Comparison of ENCODE assay signal across 8 mouse cellular contexts in genomic region chr8:86578076-86578475, GRCm38 (mm10). TPM values are rescaled to one million over a fixed set of nuclear protein-coding genes. Genes with fewer than 3 reads are reported as not detected.
DNase-seq lines count a peak whose midpoint lies in the region; ATAC-seq lines count a peak whose summit lies in the region.

No protein-coding gene starts in this region.

- no peak for DNase-seq in forebrain, embryonic 11.5 days (ENCODE audit: low spot score)
- DNase-seq in NIH3T3 (ENCODE audit: low read depth): peak; percentile 44
- DNase-seq in heart, postnatal 25 days (ENCODE audit: low spot score): peak; percentile 14
- DNase-seq in left cerebral cortex, postnatal 14 days (ENCODE audit: low spot score in 2 of 2): peak; percentile 70 to 83
- DNase-seq in retina, embryonic 14.5 days (ENCODE audit: low spot score): no peak
- no peak for DNase-seq in thymus, postnatal 25 days

- peak; percentile 82 for ATAC-seq in forebrain, embryonic 13.5 days
- ATAC-seq in forebrain, embryonic 11.5 days (replicated peaks; ENCODE audit: low FRiP score): no peak
- ATAC-seq in embryonic facial prominence, embryonic 15.5 days (ENCODE audit: insufficient number of reproducible peaks, low FRiP score, low TSS enrichment, low read depth): no peak

- no peaks in the 10 kb centered on the region for H3K36me3 ChIP-seq in forebrain, embryonic 13.5 days (ENCODE audit: poor library complexity, severe bottlenecking)
- no peaks in the 10 kb centered on the region for H3K36me3 ChIP-seq in forebrain, embryonic 11.5 days (ENCODE audit: control insufficient read depth, insufficient read depth, low read length)
- H3K36me3 ChIP-seq in embryonic facial prominence, embryonic 15.5 days: no peaks in the 10 kb centered on the region

- H3K4me3 ChIP-seq in forebrain, embryonic 13.5 days: no peak overlapping the region
- H3K4me3 ChIP-seq in forebrain, embryonic 11.5 days (ENCODE audit: low read depth, low read length): no peak overlapping the region
- H3K4me3 ChIP-seq in embryonic facial prominence, embryonic 15.5 days (replicated peaks): no peak overlapping the region

- no peaks in the 10 kb centered on the region for H3K27me3 ChIP-seq in forebrain, embryonic 13.5 days
- H3K27me3 ChIP-seq in forebrain, embryonic 11.5 days (ENCODE audit: control insufficient read depth, insufficient read depth, low read length): no peaks in the 10 kb centered on the region
- H3K27me3 ChIP-seq in embryonic facial prominence, embryonic 15.5 days: no peaks in the 10 kb centered on the region

- WGBS in forebrain, embryonic 13.5 days: 67% methylated on average over 9 of the region's 9 CpGs
- WGBS in forebrain, embryonic 11.5 days: 71% methylated on average over 9 of the region's 9 CpGs
- WGBS in embryonic facial prominence, embryonic 15.5 days: 22% methylated on average over 9 of the region's 9 CpGs

- no peaks in the 10 kb centered on the region for H3K9me3 ChIP-seq in forebrain, embryonic 13.5 days (replicated peaks)
- H3K9me3 ChIP-seq in forebrain, embryonic 11.5 days (ENCODE audit: control insufficient read depth, low read length): no peaks in the 10 kb centered on the region
- no peaks in the 10 kb centered on the region for H3K9me3 ChIP-seq in embryonic facial prominence, embryonic 15.5 days (replicated peaks)

- H3K4me1 ChIP-seq in forebrain, embryonic 13.5 days: no peaks in the 10 kb centered on the region
- H3K4me1 ChIP-seq in forebrain, embryonic 11.5 days (replicated peaks; ENCODE audit: control insufficient read depth, insufficient read depth, low read length): no peaks in the 10 kb centered on the region
- peaks cover 10% of the 10 kb centered on the region for H3K4me1 ChIP-seq in embryonic facial prominence, embryonic 15.5 days

- intact Hi-C loops in heart, postnatal 25 days (cut with DNase I): no loop called here
- intact Hi-C loops in left cerebral cortex, postnatal 14 days (cut with DNase I): no loop called here

- H3K9ac ChIP-seq in forebrain, embryonic 13.5 days: no peak overlapping the region
- H3K9ac ChIP-seq in forebrain, embryonic 11.5 days (ENCODE audit: low read length): no peak overlapping the region
- H3K9ac ChIP-seq in embryonic facial prominence, embryonic 15.5 days: no peak overlapping the region

- no peak overlapping the region for H3K4me2 ChIP-seq in forebrain, embryonic 13.5 days
- no peak overlapping the region for H3K4me2 ChIP-seq in forebrain, embryonic 11.5 days (ENCODE audit: low read depth, low read length, severe bottlenecking)
- peak overlapping the region; percentile 10; the same call in 1 of the 2 replicates for H3K4me2 ChIP-seq in embryonic facial prominence, embryonic 15.5 days (replicated peaks)

- H3K27ac ChIP-seq in forebrain, embryonic 13.5 days: no peak overlapping the region
- H3K27ac ChIP-seq in forebrain, embryonic 11.5 days (ENCODE audit: low read depth, low read length): no peak overlapping the region
- H3K27ac ChIP-seq in embryonic facial prominence, embryonic 15.5 days (replicated peaks): no peak overlapping the region

RNA-seq across cellular contexts. Expression of gene Abcc12, which starts 2.4 kb away (rescaled TPM):
- 0.15 and 0.24 TPM in 2 replicates for polyA plus RNA-seq in forebrain, embryonic 13.5 days (2015; fragmentation: Nextera tagmentation; extraction: Ambion mirVana)
- polyA plus RNA-seq in forebrain, embryonic 11.5 days (2014; fragmentation: Nextera tagmentation; extraction: Ambion mirVana): 0.11 TPM in 2 replicates
- 0.41 and 0.51 TPM in 2 replicates for polyA plus RNA-seq in embryonic facial prominence, embryonic 15.5 days (2015; fragmentation: Nextera tagmentation; extraction: Ambion mirVana)
- total RNA-seq in heart, postnatal 25 days (2021): not detected
- total RNA-seq in left cerebral cortex, postnatal 14 days (2021): under 1 TPM; 0.13 to 0.34 TPM

RNA-seq across cellular contexts. Expression of gene Lonp2, which starts 45.8 kb away (rescaled TPM):
- 73.4 and 74.2 TPM in 2 replicates for polyA plus RNA-seq in forebrain, embryonic 13.5 days (2015; fragmentation: Nextera tagmentation; extraction: Ambion mirVana)
- polyA plus RNA-seq in forebrain, embryonic 11.5 days (2014; fragmentation: Nextera tagmentation; extraction: Ambion mirVana): 55.5 and 57.1 TPM in 2 replicates
- polyA plus RNA-seq in embryonic facial prominence, embryonic 15.5 days (2015; fragmentation: Nextera tagmentation; extraction: Ambion mirVana): 50.6 and 54.2 TPM in 2 replicates
- 10 to 100 TPM; 74.9 to 75.2 TPM for total RNA-seq in heart, postnatal 25 days (2021)
- 10 to 100 TPM; 49.2 to 57.8 TPM for total RNA-seq in left cerebral cortex, postnatal 14 days (2021)

Comparison
In these comparisons a context has a peak if more than half of its experiments do, and no peak if none do; other contexts are left out.
1. DNase-seq: peak in NIH3T3 (single experiment), heart, postnatal 25 days (single experiment) and left cerebral cortex, postnatal 14 days (2 of 2); none in forebrain, embryonic 11.5 days (single experiment), retina, embryonic 14.5 days (single experiment) and thymus, postnatal 25 days (single experiment).